Mouse (Mus musculus): Measurements from ENCODE around the gene Cybrd1.

GRCm38 (mm10) chr2:71096170-71096569 lies 21.6 kb upstream of the Cybrd1 start:
- TF ChIP-seq MAX (IDR thresholded peaks at IDR 0.05; ENCODE audit: low read length) (peak; percentile 90), CHD1 (IDR thresholded peaks at IDR 0.05; ENCODE audit: low read depth, low read length) (no peak), EP300 (IDR thresholded peaks at IDR 0.05; ENCODE audit: low read depth in 1 of 2, low read length in 2 of 2) (peak; percentile 94), TCF12 (IDR thresholded peaks at IDR 0.05; ENCODE audit: low read depth, low read length) (peak; percentile 82), POLR2A (IDR thresholded peaks at IDR 0.05; ENCODE audit: control insufficient read depth in 1 of 2, insufficient read depth in 1 of 2, low read depth in 1 of 2, low read length in 2 of 2, poor library complexity in 1 of 2) (peak in 1 of 2 experiments; percentile 25; a peak in 1 of 4 replicates), ETS1 (IDR thresholded peaks at IDR 0.05; ENCODE audit: low read depth, low read length) (peak; percentile 91), GABPA (IDR thresholded peaks at IDR 0.05; ENCODE audit: low read depth, low read length) (no peak), CTCF (IDR thresholded peaks at IDR 0.05 in 2 of 3, conservative IDR thresholded peaks at IDR 0.05 in 1 of 3; ENCODE audit: control insufficient read depth in 1 of 3, insufficient read depth in 1 of 3, low read depth in 2 of 3, low read length in 3 of 3, poor library complexity in 1 of 3, severe bottlenecking in 1 of 3) (no peak), JUND (IDR thresholded peaks at IDR 0.05; ENCODE audit: low read depth, low read length) (peak; percentile 83), POLR2AphosphoS5 (IDR thresholded peaks at IDR 0.05; ENCODE audit: borderline replicate concordance, low read depth, low read length) (no peak)
